Mouse (Mus musculus) gastrocnemius, postnatal 14 days (tissue): ENCODE measurements around the gene Fgr. TPM values are rescaled to one million over a fixed set of nuclear protein-coding genes. Genes with fewer than 3 reads are reported as not detected.
"Not testable (repeated sequence)": the region's sequence is repeated elsewhere in the genome, so short reads cannot be mapped to it uniquely, and the experiment has no call there.

Experiments used
- DNase-seq: peaks from one replicate; pipeline ENCODE4 v3.0.0; 2021; ENCODE audit warnings: mixed read lengths
- intact Hi-C: fragments of 180-260 bp; cut with DNase I; formaldehyde crosslinking; loops from one replicate; pipeline ENCODE4 v1.15.1; 2025; ENCODE audit warnings: low total_unique reads
- long read RNA-seq, 2 experiments: library from polyadenylated mRNA; stranded (forward); transcript quantifications; one replicate each; pipeline ENCODE4 v2.0.0; 2021
- total RNA-seq, 2 experiments: library from RNA; stranded (reverse); gene quantifications; 2 replicates each; pipeline ENCODE4 v1.2.3; 2021

The Fgr gene
- total RNA-seq: under 1 TPM; 0.10 to 0.16 TPM
- long read RNA-seq, experiment 1: 0 reads
- long read RNA-seq, experiment 2: 0 reads

DNA sequence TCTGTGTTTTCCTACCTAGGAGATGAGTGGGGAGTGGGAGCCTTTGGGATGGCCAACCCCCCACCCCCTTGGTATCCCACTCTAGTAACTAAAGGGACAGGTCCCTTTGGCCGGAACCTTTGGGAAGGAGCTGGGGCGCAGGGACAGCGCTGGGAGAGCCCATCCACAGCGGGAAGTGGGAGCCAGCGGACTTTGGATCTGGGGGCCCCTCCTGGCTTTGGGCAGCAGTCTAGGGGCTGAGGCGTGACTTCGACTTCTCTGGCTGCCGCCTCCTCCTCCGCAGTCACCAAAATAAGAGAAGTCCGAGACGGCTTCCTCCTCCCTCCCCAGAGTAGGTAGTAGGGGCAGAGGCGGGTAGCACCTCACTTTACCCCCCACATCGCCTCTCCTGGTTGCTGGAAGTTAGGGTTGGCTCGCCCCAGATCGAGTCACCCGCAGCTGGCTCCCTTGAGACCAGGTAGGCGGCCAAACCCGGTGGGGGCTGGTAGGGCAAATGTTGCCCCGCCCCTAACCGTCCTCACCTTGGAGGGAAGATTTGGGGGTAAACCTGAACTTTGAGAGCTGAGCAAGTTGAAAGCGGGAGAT, at the start of gene Fgr:
TSS of gene Fgr (plus strand) at position 282 of the 585 bp plus-strand sequence.
- intact Hi-C loops: no loop called here
- DNase-seq: no peak

DNA sequence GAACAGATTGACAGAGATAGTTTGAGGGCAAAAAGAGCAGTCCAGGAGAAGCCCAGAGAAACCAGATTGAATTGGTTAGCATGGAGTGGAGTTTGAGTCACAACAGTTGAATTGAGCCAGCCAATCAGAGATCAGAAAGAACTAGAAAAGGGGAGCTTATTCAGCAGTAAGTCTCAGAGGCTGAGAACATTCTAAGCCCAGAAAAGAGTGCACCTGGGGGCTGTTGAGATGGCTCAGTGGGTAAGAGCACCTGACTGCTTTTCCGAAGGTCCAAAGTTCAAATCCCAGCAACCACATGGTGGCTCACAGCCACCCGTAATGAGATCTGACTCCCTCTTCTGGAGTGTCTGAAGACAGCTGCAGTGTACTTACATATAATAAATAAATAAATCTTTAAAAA, 47.4 kb upstream of the Fgr start:
- DNase-seq, intact Hi-C loops: not testable (repeated sequence)

DNA sequence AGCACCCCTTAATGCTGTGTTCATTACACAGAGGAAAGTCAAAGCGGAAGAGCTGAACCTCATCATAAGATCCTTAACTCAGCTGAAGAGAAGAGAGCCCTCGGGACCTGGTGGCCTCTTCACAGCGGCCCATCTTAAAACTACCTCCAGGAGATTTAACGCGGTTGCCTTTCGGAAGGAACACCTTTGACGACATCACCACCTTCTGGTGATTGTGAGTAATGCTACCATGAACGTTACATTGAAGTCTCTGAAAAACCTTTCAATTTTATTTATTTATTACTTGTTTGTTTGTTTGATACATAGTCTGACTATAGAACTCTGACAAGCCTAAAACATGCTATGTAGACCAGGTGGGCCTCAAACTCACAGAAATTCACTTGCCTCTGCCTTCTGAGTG, 43.1 kb upstream of the Fgr start:
- intact Hi-C loops: loop anchor here (5.0 kb wide), 1 partner anchor 148 kb away; no protein-coding TSS in a partner anchor
- DNase-seq: no peak

DNA sequence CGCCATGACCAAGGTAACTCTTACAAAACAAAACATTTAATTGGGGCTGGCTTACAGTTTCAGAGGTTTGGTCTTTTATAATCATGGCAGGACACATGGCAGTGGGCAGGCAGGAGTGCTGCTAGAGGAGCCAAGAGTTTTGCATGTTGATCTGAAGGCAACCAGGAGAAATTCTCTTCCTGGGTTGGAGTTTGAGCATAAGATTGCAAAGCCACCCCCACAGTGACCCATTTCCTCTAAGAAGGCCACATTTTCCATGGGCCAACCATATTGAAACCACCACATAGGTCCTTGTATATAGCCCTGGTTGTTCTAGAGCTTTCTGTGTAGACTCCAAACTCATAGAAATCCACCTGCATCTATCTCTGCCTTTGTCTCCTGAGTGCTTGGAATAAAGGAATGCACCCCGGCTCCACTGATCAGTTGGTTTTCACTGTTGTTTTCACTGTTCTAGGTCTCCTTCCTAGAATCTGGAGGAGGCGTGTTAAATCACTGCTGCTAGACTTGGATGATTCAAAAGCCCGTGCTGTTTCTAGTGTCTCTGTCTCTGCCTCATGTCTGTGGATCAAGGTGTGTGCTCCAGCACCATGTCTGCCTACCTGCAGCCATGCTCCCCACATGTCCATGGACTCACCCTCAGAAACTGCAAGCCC, 41.0 kb upstream of the Fgr start:
- intact Hi-C loops: loop anchor here (5.0 kb wide), 1 partner anchor 151 kb away; no protein-coding TSS in a partner anchor
- DNase-seq: no peak

DNA sequence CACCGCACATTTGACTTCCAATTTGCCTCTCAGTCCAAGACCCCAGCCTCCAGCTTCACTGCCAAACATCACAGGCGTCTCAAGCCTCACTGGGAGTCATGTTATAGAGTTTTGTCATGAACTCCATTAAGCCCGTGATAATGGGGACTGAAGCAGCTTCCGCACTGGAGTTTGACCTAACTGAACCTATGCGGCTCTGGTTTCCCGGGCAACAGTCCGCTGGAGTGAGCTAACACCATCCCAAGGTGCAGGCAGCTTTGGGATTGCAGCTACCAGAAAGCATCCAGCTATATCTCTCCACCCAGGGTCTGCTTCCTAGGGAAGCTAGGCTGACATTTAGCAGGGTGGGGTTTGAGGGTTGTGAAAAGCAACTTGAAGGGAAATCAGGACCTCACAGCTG, 39.3 kb upstream of the Fgr start:
- DNase-seq: no peak
- intact Hi-C loops: loop anchor here (5.0 kb wide), 1 partner anchor 152 kb away; no protein-coding TSS in a partner anchor

DNA sequence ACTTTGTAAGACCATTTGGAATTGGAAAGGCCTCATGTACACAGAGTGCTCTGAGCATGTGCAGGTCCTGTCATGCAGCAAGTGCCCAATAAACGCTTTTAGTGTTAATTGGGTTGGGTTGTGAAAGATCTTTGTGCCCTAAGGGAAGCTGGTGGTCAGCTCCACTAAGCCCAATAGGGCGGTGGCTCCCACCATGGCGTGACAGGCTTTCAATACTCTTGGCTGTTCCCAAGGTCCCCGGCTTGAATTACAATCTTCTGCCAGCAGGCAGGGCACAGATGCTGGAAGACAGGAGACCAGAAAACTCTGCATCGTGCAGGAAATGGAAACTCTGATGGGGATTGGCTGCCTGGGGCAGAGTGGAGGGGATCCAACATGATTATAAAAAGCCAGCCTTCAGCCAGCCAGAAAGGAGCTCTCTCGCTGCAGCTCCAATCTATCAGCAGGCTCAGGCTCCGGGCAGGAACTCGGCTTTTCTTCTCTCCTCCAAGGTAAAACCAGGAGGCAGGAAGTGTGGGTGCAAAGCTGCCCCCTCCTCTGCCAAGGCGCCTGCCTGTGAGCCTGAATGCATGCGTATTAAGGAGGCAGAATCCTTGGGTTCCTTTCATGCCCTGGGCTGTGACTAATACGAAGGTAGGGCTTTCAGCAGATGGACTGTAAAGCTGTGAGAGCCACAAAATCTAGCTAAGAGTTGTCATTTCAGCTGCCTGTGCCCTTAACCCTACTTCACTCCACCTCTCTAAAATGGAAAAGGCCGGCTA, 35.5 kb upstream of the Fgr start:
- peak; percentile 23 for DNase-seq
- intact Hi-C loops: no loop called here

DNA sequence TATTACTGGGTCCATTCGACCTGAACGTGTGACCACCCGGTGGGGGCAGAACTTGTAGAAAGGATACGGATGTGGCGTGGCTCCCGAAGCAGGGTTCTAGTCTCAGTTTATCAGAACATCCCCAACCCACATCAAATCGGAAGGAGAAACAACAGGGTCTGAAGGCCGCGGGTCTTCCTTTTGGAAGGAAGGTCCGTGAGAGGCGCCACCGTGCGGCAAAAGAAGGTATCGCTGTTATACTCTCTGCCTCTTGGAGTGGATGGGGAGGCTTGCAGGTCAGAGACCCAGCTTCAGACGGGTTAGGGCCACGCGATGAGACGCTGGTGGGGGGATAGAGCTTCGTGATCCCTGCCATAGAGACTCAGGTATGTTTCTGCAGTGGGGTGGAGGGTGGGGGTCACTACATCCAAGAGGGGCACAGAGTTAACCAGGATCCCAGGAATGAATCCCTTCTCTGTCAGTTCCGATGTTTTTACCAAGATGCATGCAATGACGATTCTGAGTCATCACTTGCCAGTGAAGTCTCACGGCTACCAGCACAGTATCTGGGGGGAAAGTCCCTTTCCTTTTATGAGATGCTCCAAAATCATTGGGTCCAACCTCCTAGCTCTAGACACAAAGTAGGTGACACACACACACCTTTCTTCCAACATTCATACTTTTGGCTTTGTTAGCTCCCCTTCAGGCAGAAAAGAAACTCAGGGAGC, 34.3 kb upstream of the Fgr start:
- peak; percentile 67 for DNase-seq
- intact Hi-C loops: loop anchor here (5.0 kb wide), 1 partner anchor 353 kb away; no protein-coding TSS in a partner anchor

DNA sequence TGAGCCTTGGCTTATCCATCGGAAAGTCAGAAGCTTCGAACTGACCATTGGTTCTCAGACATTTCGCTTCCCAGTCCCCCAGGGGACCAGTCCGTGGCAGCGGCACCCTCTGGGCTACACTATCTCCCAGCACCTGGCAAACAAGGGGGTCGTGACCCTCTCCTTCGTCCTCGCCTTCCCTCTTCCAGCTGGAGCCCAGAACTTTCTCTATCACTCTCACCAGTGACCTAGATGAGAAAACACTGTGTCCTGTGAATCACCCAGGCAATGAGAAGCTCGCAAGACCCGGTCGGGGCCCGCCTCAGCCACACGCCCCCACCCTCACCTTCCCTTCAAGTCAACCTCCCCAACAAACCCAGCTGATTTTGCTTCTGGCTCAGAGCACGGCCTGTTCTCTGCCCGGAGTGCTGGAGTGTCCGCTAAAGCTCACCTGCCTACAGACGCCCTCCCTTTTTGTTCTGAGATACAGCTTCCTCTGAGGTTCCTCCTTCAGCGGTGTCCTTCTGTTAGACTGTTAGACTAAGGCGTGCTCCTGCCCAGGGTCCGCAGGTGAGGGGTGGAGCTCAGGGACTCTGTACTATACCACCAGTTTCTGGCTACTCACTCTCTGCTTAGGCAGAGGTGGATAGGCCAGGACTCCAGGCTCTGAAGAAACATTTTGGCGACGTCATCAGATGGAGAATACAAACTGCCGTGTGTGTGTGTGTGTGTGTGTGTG, 32.7 kb upstream of the Fgr start:
- intact Hi-C loops: loop anchor here (5.0 kb wide), 1 partner anchor 351 kb away; no protein-coding TSS in a partner anchor
- no peak for DNase-seq

DNA sequence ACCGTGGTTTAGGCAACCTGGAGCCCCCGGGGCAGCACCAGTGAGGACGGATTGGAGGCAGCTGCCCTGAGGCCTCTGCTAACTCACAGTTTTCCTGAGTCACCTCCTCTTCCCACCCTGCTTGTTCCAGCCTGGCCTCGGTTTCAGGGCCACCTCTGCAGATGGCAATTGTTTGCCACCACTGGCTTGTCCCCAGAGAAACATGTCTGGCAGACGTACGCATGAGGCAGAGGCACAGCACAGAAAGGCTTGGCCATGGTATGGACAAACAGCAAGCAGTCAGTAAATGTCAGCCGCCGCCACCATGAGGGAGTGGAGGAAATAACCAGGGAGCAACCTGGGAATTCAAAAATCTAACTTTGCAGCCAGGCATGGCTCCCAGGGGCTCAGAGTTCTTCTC, 30.8 kb upstream of the Fgr start:
- DNase-seq: no peak
- intact Hi-C loops: loop anchor here (1.0 to 5.0 kb wide), 2 partner anchors 62 to 349 kb away; no protein-coding TSS in a partner anchor

DNA sequence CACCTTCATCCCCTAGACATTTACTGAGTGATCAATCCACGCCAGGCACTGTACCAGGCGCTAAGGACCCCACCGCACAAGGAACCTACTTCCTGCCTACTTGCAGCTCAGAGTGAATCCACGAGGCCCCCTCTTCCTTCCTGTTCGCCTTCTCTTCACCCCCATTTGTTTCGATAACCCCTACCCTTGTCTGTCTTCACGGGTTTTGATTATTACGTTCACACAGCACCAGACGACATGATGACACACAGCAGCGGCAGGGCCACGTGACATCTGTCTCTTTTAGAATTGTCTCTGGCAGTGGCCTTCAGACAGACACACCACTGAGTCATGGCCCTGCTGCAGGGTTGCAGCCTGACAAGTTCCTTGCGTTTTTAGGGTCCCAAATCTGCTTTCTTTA, 29.8 kb upstream of the Fgr start:
- no peak for DNase-seq
- intact Hi-C loops: loop anchor here (5.0 kb wide), 1 partner anchor 348 kb away; no protein-coding TSS in a partner anchor

DNA sequence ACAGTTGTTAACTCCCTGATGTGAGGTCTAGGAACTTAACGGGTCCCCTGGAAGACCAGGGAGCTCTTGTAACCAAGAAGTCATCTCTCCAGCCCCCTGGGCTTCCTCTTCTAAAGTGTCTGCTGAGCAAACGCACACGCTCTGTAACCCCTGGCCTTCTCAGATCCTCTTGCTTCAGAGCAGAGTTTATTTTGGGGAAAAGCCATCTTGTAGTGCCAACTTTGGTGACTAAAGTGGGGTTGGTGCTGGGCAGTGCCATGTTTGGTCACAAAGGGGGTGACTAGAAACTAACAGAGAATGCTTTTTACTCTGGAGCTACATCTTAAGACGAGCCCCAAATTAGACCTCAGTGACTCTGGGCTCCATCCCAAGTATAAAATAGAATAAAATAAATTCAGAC, 29.1 kb upstream of the Fgr start:
- intact Hi-C loops: loop anchor here (5.0 kb wide), 1 partner anchor 348 kb away; no protein-coding TSS in a partner anchor

DNA sequence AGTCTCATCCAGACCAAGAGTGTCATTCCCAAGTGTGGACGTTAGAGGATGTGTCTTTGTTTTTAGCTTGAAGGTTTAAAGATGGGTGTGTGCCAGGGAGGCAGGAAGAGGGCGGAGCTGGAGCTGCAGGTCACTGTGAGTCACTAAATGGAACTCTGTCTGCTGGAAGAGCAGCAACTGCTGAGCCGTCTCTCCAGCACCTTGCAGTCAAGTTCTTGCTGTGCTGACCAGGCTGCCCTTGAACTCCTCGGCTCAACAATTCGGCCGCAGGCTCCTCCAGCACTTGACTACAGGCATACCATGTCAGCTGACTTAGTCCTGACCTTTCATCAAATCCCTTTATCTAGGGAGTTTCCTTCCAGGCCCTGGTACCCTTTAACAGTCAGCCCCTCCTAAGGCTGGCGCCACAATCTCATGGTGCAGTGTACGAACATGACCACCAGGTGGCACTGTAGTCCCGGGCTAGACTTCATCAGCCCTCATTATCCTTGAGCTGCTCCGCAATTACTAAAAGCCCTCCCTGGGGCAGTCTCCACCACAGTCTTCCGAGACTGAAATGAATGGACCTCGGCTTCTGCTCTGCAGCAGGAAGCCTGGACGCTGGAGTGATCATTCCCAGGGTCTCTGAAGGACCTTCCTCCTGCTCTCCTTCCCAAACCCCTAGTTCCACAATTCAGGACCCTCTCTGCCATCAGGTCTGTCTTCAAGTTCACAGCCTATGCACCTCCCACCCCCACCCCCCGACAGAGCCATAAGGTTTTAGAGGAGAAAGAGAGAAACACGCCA, 28.4 kb upstream of the Fgr start:
- DNase-seq: peak; percentile 77
- intact Hi-C loops: no loop called here

More for the DNA sequence above, 29.1 kb upstream of the Fgr start:
- DNase-seq: no peak

DNA sequence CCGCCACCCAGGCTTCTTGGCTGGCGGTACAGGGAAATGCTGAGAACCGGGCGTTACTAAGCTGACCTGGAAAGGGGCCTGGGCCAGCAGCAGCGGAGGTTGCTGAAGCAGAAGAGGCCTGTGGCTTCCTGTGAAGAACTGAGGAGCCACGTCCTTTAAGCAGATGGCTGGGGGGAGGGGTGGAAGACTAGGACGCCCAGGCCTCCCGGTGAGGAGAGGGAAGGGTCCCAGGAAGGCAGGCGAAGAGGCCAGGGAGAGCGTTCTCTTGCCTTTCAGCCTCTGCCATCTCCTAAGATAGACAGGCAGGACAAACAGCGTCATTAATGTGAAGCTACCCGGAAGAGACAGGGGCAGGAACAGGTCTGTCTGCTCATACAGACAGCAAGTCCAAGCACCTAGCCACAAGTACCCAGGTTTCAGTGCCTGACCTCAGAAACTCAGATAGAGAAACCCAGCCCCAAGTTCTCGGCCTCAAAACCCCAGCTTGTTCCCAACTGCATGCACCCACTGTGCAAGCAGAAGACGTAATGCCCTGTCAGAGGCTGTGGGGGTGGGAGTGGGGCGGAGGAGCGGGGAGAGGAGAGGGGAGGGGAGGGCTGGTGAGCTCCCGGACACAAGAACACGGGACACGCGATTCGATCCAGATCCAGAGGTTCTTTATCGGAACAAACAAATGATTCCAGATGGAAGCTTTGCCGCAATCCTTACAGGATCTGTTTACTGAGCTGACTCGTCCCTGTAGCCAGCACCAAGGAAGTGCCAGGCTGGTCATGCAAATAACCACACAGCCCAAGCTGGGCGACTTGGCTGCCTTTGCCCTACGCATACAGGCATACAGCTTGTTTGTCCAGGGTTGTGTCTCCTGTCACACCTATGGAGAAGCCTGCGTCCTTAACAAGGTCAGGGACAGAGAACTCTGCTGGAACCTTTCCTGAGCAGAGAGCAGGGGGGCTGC, 27.6 kb upstream of the Fgr start:
- intact Hi-C loops: no loop called here
- peak; percentile 67 for DNase-seq

DNA sequence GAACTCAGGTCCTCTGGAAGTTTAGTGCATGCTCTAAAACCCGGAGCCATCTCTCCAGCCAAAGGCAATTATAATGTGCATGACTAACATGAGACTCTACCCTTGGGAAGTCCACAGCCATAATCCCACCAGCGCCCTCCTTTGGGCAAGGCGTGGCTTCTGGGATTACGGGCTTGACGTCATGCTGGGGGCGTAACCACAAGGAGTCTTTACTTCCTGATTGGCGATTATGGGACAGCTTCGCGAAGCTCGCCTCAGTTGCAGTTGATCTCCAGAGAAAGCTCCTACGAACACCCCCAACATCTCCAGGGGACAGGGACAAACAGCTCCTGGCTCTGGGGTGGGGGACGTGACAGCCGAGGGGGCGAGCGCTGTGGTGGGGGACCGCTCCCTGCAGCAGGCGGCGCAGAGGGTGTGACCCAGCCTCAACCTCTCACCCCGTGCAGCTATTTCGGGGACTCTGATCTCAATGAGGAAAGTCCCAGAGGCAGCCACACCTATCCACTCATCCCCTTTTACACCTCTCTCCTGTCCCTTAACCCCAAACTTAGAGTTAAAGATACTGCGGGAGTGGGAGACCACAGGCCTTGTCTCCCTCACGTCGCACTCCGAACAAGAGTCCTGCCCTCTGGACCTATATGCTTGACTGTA, 23.9 kb upstream of the Fgr start:
- DNase-seq: no peak
- intact Hi-C loops: no loop called here

DNA sequence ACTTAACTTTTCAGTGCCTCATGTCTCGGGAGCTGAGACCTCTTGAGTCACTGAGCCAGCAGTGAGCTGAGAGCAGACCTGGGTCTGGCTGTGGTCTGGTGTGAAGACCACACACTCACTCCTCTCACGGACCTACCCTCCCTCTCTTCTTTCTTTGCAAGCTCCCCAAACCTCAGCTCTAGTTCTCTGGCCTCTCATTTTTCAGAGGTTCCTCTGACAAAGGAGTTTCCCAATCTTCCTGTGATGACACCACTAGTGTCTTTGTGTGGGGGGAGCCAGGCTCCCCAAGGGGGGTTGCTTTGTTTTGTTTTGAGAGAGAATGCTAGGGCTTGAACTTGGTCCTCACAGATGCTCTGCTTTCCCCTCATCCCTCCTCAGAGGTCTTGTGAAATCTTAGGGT, 22.9 kb upstream of the Fgr start:
- intact Hi-C loops: no loop called here
- DNase-seq: no peak

DNA sequence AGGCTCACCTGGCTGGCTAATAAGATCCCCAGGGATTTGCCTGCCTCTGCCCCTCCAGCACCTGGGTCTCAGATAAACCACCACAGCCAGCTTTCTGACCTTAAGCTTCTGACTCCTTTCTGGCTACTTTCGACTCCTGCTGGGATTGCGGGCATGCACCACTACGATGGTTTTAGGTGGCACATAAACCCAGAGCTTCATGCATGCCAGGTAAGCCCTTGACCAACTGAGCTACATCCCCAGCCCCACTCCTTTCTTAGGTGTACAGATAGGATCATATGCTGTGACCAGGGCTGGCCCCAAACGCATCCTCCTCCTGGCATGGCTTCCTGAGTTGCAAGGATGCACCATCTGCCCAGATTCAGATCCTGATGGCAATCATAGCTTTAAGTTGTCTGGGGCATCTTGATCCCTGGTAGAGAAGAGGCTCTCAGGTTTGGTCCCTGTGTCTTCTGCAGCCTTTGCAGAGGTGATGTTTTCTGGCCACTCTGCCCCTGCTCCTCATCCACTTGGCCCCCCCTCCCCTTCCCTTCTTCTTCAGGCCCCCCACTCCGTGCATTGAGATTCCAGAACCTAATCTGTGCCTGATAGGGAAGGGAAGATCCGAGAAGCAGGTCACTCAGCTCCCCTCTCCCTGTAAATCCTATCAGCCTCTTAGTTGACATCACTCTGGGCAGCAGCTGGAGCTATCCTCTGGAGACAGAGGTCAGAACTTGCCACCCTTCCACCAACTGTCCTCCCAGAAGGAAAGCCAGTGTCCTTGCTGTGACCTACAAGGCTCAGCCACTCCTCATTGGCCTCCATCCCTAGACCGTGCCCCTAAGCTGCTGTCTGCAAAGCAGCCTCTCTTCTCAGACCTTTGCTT, 19.1 kb upstream of the Fgr start:
- intact Hi-C loops: no loop called here
- DNase-seq: no peak
